Mouse (Mus musculus) brain, embryonic 14.5 days (tissue): Measurements from ENCODE around the gene Ankfn1.

Source experiments
- CTCF ChIP-seq: fragments of 200-500 bp; IDR thresholded peaks from 2 replicates; pipeline ENCODE4 v1.5.1; 2012; ENCODE audit warnings: inconsistent platforms, mild to moderate bottlenecking, moderate library complexity, borderline replicate concordance; ENCODE audit not compliant: insufficient read depth, insufficient read length; ENCODE audit errors: extremely low read depth
- POLR2A ChIP-seq: fragments of 200-500 bp; IDR thresholded peaks from 2 replicates; pipeline ENCODE4 v1.6.1; 2012; ENCODE audit warnings: mild to moderate bottlenecking, inconsistent platforms, borderline replicate concordance; ENCODE audit not compliant: poor library complexity, insufficient read depth, insufficient read length, severe bottlenecking; ENCODE audit errors: extremely low read depth

DNA sequence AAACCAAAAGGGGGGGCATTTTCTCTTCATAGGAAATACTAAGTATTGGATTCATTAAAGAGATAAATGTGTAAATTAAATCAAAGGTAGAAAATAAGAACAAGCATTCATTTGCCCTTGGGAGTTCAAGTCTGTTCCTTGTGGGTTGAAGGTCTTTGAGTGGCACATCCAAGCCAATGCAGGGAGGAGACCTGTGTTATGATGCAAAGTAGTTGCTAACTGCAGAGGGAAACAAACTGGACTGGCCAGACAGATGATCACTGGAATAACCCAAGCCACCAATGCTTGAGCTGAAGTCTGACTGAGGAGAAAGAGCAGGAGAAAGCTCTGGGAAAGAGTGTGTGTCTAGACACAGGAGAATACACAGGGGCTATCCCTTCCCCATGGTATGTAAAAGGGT, 120.9 kb downstream of the Ankfn1 start:
- no peak for TF ChIP-seq POLR2A
- no peak for TF ChIP-seq CTCF
